Mouse (Mus musculus) spleen, embryonic (tissue): ENCODE results near the gene Ccdc134.

ENCODE experiments used
- CTCF ChIA-PET: fragments of 350-600 bp; sonication (Branson Sonifier 250); formaldehyde crosslinking; loops from one replicate; lab custom pipeline; 2022; lab: Charles Lee

Ccdc134 gene

DNA sequence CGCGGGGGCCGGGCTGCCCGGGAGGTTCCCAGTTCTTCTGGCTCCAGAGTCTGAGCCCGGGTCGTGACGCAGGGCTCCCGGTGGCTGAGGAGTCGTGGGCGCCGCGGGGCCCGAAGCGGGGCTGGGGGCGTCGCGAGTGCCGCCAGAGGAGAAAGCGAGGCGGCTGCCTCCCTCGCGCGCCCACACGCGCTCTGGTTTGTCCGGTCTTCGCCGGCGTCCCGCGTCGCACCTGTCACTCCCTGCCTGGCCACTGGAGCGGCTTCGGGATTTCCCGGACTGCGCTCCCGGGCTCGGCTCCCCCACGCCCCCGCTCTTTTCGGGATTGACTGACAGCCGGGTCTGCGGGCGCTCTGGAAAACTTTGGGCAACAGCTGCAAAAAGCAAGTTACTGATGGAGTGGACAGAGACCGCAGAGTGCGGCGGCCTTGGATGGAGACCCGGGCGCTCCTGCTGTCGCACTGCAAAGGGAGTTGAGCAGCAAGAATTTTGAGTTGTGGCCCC lies 19.9 kb downstream of the Ccdc134 start:
- CTCF ChIA-PET: no interaction called here

DNA sequence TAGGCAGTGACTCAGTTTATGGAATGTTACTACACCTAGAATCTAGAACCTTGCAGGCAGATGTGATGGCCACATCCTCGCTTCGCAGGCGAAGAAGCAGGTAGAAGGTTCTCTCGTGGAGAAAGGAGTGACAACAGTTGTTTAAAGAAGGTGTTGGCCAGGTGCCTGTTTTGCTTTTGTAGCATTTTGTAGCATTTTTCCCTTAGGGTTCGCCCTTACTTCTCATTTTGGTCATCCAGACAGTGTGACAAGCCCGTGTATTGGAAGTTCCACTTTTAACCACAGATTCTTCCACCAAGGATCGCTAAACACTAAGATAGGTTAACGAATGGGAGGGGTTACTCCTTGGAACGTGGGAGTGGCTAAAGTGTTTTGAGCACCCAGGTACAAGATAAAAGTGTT lies 20.8 kb downstream of the Ccdc134 start:
- CTCF ChIA-PET: interaction anchor here (1.6 kb wide), 1 partner anchor 16 kb away, joined by 4 read pairs; no protein-coding TSS in a partner anchor

DNA sequence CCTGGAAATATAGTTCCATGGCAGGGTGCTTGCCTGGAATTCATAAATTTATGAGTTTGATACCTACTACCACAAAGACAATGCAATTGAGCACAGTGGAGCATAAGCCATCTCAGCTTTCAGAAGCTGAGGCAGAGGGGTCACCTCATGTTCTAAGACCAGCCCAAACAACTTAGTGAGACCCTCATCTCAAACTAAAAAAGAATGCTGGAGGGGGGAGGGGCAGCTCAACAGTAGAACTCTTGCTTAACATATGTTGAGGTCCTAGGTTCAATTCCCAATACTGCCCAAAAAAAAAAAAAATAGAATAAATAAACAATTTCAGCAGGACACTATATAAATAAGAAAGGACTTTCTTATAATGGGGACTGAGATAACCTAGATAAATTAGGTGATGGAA lies 22.3 kb downstream of the Ccdc134 start:
- CTCF ChIA-PET: interaction anchor here (0.7 to 1.6 kb wide), 2 partner anchors 14 to 207 kb away, joined by 3 to 4 read pairs; no protein-coding TSS in a partner anchor

DNA sequence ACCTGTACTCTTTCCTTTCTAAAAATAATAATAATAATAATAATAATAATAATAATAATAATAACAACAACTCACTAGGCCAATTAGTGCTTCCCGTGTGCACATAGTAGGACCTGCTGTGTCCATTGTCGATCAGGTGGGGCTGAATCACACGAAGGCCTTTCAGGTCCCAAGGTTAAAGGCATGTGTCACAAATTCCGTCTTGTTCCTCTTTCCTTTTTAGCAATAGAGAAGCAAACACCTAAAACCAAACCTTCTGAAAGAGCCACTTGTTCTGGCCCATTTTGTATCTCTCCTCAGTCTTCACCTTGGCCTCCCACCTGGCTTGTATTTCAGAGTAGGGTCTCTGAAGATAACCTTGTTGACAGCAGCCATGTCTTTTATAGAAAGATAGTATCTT lies 23.5 kb downstream of the Ccdc134 start:
- CTCF ChIA-PET: no interaction called here

DNA sequence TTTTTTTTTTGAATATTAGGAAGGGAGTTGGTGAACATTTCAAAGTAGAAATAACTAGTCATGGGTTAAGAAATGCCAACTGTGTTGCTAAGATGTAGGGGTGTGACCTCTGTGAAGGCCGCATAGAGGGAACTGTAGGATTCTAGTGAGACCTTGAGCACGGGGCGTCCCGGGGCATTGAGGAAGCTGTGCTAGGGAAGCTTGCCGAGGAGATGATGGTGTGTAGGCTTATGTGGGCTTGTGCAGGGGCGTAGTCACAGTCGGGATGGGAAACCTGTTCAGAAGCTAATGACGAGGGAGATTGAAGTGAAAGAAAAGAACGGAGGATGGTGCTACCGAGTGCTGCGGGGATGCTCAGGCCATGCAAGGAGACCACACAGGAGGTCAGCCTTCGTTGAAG lies 24.3 kb downstream of the Ccdc134 start:
- CTCF ChIA-PET: interaction anchor here (0.9 kb wide), 1 partner anchor 8 kb away, joined by 20 read pairs; no protein-coding TSS in a partner anchor

DNA sequence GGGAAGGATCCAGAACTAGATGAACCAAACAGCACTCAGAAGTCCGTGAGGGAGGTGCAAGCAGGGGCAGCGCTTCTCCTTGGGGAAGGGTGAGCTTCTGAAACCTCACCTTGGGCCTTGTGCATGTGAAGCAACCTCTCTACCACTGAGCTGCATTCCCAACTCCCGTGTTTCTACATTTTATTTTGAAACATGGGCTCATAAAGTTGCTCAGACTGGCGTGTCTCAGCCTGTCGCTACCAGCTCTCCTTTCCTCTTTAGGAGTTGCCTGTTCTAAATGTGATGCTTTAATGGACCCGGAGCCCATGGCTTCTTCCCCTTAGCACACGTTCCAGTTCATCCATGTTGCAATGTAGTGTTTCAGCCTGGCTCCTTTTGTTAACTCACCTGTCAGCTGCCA lies 24.7 kb downstream of the Ccdc134 start:
- CTCF ChIA-PET: interaction anchor here (0.9 kb wide), 1 partner anchor 7 kb away, joined by 20 read pairs; no protein-coding TSS in a partner anchor

DNA sequence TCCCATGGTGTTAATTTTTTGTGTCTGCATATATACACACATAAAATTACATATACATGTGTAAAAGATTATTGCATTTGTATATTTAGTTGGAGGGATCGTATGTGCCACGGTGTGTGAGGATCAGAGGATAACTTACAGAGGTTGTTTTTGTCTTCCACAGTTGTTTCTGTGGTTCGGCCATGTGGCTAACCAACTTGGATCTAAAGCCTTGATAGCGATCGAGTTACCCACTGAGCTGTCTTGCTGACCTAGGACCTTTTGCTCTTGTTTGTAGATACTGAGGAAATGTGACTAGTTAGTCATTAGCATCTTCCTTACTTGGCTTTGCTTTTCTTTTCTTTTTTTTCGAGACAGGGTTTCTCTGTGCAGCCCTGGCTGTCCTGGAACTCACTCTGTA lies 28.6 kb downstream of the Ccdc134 start:
- CTCF ChIA-PET: no interaction called here

DNA sequence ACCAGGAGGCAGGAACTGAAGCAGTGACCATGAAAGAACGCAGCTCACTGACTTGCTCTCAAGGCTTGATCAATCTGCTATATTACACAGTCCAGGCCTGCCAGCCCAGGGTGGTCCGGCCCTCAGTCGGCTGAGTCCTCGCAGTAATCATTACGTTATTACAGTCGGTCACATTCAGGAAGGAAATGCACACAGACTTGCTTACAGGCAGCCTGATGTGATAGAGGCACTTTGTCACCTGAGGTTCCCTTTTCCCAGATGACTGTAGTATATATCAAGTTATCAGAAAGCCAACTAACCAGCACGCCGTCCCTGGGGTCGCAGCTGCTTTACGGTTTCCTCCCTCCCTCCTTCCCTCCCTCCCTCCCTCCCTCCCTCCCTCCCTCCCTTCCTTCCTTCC lies 29.2 kb downstream of the Ccdc134 start:
- CTCF ChIA-PET: interaction anchor here (0.5 kb wide), 1 partner anchor 65 kb away, joined by 3 read pairs; no protein-coding TSS in a partner anchor

DNA sequence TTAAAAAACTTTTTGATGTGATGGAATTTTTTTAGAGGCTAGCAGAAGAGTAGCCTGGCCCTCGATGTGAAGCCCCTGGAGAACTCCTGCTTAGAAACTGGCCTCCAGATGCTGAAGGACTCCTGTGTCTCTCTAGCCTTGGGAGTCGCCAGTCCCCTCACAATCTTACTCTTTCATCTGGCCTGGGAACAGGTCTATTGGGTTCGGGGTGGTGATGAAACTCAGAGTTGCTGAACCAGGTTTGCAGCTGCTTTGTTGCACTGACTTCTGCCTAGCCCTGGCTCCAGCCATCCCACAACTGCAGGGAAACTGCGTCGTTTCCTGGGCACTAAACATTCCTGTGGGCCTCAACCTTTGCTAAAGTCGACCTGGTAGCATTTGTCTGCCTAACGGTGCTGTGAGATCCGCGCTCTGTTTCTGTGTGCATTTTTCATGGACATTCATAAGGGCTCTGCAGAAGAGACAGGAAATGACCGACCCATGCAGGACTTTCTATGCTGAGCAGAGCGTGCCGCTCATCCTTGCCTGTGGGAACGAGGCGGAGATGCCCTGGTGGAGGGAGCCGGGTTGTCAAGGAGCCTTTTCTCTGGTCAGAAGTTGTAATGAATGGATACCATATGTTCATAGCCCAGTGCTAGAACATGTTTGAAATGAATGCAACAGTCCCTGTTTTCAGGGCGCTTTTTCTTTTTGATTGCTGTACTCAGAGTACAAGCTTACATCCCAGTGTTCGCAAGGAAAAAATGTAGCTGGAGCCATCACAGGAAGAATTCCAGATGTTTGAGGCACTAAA lies 30.7 kb downstream of the Ccdc134 start:
- CTCF ChIA-PET: no interaction called here

DNA sequence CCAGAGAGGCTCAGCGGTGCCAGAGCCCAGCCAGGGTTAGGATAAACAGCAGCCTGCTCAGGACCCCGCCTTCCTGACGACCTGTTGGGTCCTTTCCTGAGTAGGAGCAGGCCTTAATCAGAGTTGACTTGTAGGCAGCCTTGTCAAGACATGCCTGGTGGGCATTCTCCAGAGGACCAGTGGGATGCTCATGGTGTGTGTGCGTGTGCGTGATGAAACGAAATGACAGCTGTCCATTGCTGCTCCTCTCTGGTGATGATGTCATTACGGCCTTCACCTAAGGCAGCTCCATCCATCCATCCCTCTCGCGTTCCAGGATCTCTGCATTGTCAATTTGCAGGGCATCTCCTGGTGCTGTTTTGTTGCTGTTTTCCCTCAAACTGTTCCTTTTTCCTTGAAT lies 31.7 kb downstream of the Ccdc134 start:
- CTCF ChIA-PET: interaction anchor here (1.1 kb wide), 1 partner anchor 7 kb away, joined by 20 read pairs; no protein-coding TSS in a partner anchor

DNA sequence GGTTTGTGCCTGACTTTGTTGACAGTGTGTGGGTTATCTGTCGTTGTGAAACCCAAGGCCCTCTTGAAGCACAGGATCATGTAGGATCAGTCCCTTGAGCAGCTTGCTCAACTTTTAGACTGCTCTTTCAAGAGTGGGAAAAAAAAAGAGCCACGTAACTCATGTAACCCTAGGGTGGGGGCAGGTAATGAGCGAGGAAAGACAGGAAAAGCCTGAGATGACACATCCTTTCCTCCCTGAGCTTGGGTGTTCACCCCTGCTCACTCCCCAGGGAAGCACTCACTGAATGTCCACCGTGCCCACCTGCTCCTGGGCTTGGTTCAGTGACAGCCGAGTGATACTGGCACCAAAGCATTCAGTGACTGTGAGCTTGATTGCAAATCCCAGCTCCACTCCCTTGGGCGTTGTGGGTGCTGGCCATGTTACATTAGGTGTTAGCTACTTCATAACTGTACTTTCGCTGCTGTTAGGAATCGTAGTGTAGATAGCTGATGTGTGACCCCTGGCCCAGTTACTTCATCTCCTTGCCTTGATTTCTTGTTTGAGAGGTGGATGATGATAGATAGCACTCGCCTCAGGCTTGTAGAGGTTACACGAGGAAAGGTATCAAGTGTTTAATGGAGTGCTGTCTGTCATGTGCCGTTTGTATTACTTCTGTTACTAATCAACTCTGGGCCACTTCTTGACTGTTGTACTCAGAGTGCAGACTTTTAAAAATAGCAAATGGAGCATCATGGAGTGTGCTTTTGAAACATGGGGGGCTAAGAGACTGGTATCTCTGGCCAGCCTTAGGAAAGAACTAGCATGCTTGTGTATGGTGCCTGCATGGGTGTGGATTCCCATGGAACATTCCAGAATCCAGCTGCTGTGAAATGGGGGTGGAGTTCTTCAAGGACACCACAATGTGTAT lies 33.3 kb downstream of the Ccdc134 start:
- CTCF ChIA-PET: interaction anchor here (0.8 kb wide), 1 partner anchor 18 kb away, joined by 3 read pairs; no protein-coding TSS in a partner anchor

DNA sequence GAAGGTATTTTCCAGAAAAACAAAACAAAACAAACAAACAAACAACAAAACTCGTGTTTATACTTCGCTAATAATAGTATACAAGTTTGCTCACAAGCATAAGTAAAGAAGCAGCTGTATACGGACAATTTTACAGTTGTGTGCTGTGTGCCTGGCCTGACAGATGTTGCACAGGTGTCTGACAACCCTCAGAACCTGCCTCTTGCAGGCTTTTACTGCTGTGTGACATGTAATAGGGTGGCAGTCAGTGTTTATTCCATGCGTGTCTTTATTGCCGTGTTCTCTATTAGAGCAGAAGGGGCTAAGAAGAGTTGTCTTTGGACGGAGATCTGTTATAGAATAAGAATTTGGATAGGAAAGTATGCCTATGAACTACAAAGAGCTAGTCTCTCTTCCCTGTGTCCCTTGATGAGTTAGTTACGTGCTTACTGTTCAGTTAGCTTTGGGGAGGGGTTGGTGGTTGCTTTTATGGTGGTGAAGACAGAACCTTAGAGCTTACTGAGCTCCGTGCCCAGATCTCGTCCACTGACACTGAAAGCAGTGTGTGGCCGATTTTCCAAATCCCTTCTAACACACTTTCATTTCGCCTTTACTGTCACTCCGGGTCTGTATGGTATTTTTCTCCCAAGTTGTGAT lies 34.4 kb downstream of the Ccdc134 start:
- CTCF ChIA-PET: no interaction called here

DNA sequence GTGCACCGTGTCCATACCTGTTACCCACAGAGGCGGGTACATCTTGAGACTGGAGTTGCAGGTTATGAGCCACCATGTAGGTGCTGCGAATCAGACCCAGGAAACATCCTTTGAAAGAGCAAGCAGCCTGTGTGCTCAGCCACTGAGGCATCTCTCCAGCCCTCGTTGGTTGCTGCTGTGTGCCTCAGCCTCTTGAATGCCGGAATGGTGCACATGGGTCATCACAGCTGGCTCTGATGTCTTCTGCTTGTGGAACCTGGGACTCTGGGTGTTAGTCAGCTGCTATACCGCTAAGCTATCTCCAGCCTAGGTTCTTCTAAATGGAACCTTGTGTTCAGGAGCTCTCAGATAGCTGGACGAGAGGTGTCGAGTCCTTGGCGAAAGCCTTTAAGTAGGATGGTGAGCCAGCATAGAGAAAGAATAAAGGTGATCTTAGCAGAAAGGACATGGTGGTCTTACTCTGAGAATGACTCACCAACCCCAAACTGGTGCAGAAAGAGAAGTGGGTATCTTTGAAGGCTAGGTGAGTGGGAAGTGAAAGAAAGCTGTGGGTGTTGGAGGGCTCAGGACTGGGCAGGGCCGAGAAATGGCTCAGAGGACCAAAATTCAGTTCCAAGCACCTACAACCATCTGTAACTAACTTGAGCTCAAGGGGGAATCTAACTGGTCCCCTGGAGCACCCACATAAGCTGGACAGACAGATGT lies 35.8 kb downstream of the Ccdc134 start:
- CTCF ChIA-PET: interaction anchor here (0.5 to 1.5 kb wide), 4 partner anchors 14 to 57 kb away, joined by 3 to 6 read pairs (median 4); no protein-coding TSS in a partner anchor

DNA sequence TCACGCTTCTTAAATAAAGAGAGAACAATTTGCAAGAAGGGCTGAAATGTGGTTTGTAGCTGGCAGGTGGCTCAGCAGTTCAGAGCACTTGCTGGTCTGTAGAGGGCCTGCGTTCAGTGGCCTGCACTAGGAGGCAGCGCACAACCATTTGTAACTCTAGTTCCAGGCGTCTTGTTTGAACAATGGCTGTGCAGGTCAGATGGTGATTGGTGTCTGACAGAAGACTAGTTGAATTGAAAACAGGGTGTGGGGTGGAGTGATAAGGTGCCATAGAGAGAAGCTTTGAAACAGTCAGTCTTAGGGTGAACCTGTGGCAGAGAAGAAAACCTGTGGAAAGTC lies 36.3 kb downstream of the Ccdc134 start:
- CTCF ChIA-PET: interaction anchor here (0.5 to 1.8 kb wide), 5 partner anchors 15 to 57 kb away, joined by 3 to 6 read pairs (median 4); no protein-coding TSS in a partner anchor

DNA sequence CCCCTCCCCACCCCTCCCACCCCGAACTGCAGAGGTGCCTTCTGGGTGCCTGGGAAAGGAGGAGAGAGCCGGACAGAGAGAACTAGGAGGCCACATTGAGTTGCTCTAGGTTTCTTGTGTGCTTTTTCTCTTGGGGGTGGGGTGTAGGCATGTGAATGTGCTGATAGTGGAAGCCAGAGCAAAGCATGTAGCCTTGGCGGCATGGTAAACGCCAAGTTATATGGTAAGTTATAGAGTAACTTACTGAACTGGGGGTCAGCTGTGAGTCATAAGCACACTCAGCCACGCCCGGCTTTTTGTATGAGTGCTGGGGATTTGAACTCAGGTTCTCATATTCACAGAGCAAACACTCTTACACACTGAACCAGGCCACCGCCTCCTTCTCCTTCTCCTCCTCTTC lies 36.8 kb downstream of the Ccdc134 start:
- CTCF ChIA-PET: interaction anchor here (1.0 to 1.8 kb wide), 3 partner anchors 15 to 24 kb away, joined by 4 to 5 read pairs (median 4); no protein-coding TSS in a partner anchor

DNA sequence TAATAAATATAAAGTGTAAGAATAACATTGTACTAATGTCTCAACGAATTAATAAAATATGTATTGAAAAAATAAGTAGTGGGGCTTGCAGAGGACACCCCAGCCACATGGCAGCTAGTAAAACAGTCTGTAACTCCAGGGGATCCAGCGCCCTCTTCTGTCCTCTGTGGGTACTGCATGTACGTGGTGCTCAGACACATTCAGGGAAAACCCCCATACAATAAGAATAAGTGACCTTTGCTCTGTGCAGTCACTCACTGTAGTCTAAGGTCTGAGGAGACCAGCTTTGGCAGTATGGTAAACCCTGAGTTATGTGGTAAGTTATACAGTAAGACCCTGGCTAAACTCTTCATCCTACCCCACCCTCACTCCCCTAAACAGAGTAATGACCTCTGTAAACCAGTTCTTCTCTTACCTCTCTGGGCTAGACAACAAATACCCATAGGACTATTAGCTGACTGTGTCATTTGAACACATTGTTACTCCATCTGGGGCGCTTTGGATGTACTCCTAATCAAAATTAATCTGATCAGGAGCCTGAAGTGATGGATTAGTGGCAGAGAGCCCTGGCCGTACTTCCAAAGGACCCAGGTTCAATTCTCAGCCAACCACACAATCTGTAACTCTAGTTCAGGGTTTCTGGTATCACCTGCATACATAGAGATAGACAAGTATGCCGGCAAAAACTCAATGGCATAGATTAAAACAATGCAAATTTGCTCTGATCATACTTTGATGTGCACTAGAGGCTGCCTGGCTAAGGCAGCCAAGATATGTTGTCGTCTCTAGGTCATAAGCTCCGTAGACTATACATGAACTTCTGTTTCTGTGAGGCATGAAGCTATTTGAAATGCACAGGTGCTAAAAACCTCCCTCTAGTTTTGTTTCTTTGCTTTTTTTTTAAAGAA lies 37.9 kb downstream of the Ccdc134 start:
- CTCF ChIA-PET: interaction anchor here (0.5 to 1.8 kb wide), 5 partner anchors 20 to 86 kb away, joined by 3 to 8 read pairs (median 4); partner anchors contain the start of genes Shisa8 and Tnfrsf13c

DNA sequence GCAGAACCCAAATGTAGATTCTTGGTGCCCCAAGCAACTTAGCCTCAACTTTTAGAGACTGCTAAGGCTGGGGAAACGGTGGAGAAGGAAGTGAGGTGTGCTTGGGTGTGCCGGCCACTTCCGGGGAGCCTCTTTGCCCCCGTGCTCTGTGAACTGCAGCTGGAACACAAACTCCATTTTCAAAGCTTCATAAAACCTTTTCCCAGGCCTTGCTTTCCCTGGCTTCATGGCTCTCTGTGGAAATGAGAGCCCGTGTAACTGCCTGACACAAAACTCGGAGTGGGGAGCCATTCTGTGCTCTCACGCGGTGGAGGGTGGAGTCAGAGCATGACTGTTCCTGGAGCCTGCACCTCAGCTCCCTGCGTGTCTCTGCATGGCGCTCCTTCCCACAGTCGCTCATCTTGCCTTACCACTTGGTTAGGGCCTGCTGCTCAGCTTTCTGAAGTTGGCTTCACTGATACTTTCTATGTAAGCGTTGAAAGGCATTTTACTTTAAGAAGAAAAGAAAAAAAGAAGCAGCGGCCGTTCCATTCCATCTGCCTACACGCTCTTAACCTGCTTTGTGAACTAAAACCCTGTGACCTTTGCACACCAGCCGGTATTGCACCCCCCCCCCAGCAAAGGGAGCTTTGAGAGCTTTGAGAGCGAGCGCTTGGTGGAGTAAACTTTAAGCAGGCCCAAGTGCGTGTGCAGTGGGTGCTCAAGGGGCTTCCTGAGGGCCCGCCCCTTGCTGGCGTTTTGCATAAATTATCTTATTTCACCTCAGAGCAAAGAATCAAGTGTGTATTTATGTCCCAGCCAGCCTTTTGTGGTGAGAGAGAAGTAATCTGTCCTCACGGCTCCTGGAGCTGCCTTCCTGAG lies 38.7 kb downstream of the Ccdc134 start:
- CTCF ChIA-PET: interaction anchor here (0.5 to 1.2 kb wide), 5 partner anchors 23 to 59 kb away, joined by 3 to 5 read pairs (median 4); partner anchors contain the start of gene Tnfrsf13c
